Mouse (Mus musculus) gastrocnemius, adult 2 months (tissue): ENCODE measurements around the gene Kpna4. TPM values are rescaled to one million over a fixed set of nuclear protein-coding genes. Genes with fewer than 3 reads are reported as not detected.

ENCODE experiments used
- DNase-seq: peaks from one replicate; pipeline ENCODE4 v3.0.0; 2022
- H3K27ac ChIP-seq: fragments of 200-600 bp; 2 replicates; pipeline ENCODE4 v1.8.1; 2022; ENCODE audit warnings: mild to moderate bottlenecking
- H3K4me3 ChIP-seq: fragments of 200-600 bp; 2 replicates; pipeline ENCODE4 v1.8.1; 2022; ENCODE audit warnings: mild to moderate bottlenecking, moderate library complexity
- CTCF ChIP-seq: fragments of 200-600 bp; IDR thresholded peaks from 2 replicates; pipeline ENCODE4 v1.8.1; 2022; ENCODE audit warnings: antibody characterized with exemption, mild to moderate bottlenecking, moderate library complexity
- intact Hi-C: fragments of 180-260 bp; cut with DNase I; formaldehyde crosslinking; loops from one replicate; pipeline ENCODE4 v1.15.1; 2025
- total RNA-seq, 2 experiments: library from RNA; stranded (reverse); gene quantifications; 2 replicates each; pipeline ENCODE4 v1.2.3; 2021

Kpna4 gene
- total RNA-seq, 2 experiments from 2014 or later: 119 TPM

GRCm38 (mm10) chr3:69140851-69141250 lies 13.9 kb upstream of the Kpna4 start:
- H3K4me3 ChIP-seq: no peak overlapping the region
- TF ChIP-seq CTCF: no peak
- H3K27ac ChIP-seq: no peak overlapping the region
- no peak for DNase-seq
- intact Hi-C loops: no loop called here

GRCm38 (mm10) chr3:69136059-69136458 lies 9.1 kb upstream of the Kpna4 start:
- Histone ChIP-seq H3K4me3 (no peak overlapping the region), H3K27ac (no peak overlapping the region)
- intact Hi-C loops: no loop called here
- no peak for DNase-seq
- TF ChIP-seq CTCF: no peak

- intact Hi-C loops: no loop called here
- Histone ChIP-seq H3K4me3 (no peak overlapping the region), H3K27ac (no peak overlapping the region)
- DNase-seq: no peak
- TF ChIP-seq CTCF: no peak
Measured at GRCm38 (mm10) chr3:69130973-69131372, 4.1 kb upstream of the Kpna4 start.

GRCm38 (mm10) chr3:69127693-69128092 lies 780 bp upstream of the Kpna4 start:
- Histone ChIP-seq H3K4me3 (peak overlapping the region; percentile 87), H3K27ac (peak overlapping the region; percentile 98)
- intact Hi-C loops: loop anchor here (5.0 kb wide), 2 partner anchors 75 to 595 kb away; partner anchors contain the start of gene Nmd3
- no peak for TF ChIP-seq CTCF
- DNase-seq: peak; percentile 31

GRCm38 (mm10) chr3:69127346-69127678 lies 399 bp upstream of the Kpna4 start:
- intact Hi-C loops: loop anchor here (5.0 kb wide), 2 partner anchors 75 to 595 kb away; partner anchors contain the start of gene Nmd3
- H3K4me3 ChIP-seq: peak overlapping the region; percentile 87
- no peak for TF ChIP-seq CTCF
- H3K27ac ChIP-seq: peak overlapping the region; percentile 98
- DNase-seq: no peak

GRCm38 (mm10) chr3:69125891-69126508 lies 913 bp downstream of the Kpna4 start:
- H3K27ac ChIP-seq: peak overlapping the region; percentile 98
- intact Hi-C loops: loop anchor here (5.0 kb wide), 2 partner anchors 76 to 596 kb away; partner anchors contain the start of gene Nmd3
- TF ChIP-seq CTCF: peak; percentile 22; the same call in 1 of the 2 replicates
- no peak for DNase-seq
- peak overlapping the region; percentile 87 for H3K4me3 ChIP-seq

- TF ChIP-seq CTCF: no peak
- Histone ChIP-seq H3K27ac (peak overlapping the region; percentile 98), H3K4me3 (peak overlapping the region; percentile 87)
- DNase-seq: no peak
- intact Hi-C loops: loop anchor here (5.0 kb wide), 2 partner anchors 77 to 597 kb away; partner anchors contain the start of gene Nmd3
Measured at GRCm38 (mm10) chr3:69125461-69125860, 1.5 kb downstream of the Kpna4 start.

GRCm38 (mm10) chr3:69118827-69119226 lies 8.1 kb downstream of the Kpna4 start:
- H3K4me3 ChIP-seq: peak overlapping the region; percentile 20; the same call in 1 of the 2 replicates
- peak overlapping the region; percentile 84 for H3K27ac ChIP-seq
- intact Hi-C loops: no loop called here
- no peak for DNase-seq
- no peak for TF ChIP-seq CTCF

- intact Hi-C loops: no loop called here
- H3K27ac ChIP-seq: peak overlapping the region; percentile 12; the same call in 1 of the 2 replicates
- no peak overlapping the region for H3K4me3 ChIP-seq
- DNase-seq: no peak
- no peak for TF ChIP-seq CTCF
Measured at GRCm38 (mm10) chr3:69114760-69115159, 12.2 kb downstream of the Kpna4 start.

- no peak for DNase-seq
- no peak overlapping the region for H3K4me3 ChIP-seq
- no peak for TF ChIP-seq CTCF
- peak overlapping the region; percentile 12; the same call in 1 of the 2 replicates for H3K27ac ChIP-seq
- intact Hi-C loops: no loop called here
Measured at GRCm38 (mm10) chr3:69113956-69114355, 13.0 kb downstream of the Kpna4 start.

- intact Hi-C loops: no loop called here
- DNase-seq: no peak
- TF ChIP-seq CTCF: no peak
- Histone ChIP-seq H3K4me3 (no peak overlapping the region), H3K27ac (no peak overlapping the region)
Measured at GRCm38 (mm10) chr3:69109079-69109478, 17.8 kb downstream of the Kpna4 start.

- no peak for DNase-seq
- no peak overlapping the region for H3K27ac ChIP-seq
- intact Hi-C loops: no loop called here
- H3K4me3 ChIP-seq: no peak overlapping the region
- no peak for TF ChIP-seq CTCF
Measured at GRCm38 (mm10) chr3:69094456-69094855, 32.5 kb downstream of the Kpna4 start.

GRCm38 (mm10) chr3:69064005-69064404 lies 62.9 kb downstream of the Kpna4 start:
- no peak overlapping the region for H3K27ac ChIP-seq
- DNase-seq: no peak
- TF ChIP-seq CTCF: peak; percentile 71
- H3K4me3 ChIP-seq: no peak overlapping the region
- intact Hi-C loops: no loop called here

GRCm38 (mm10) chr3:69062764-69063163 lies 64.1 kb downstream of the Kpna4 start:
- no peak overlapping the region for H3K4me3 ChIP-seq
- intact Hi-C loops: no loop called here
- H3K27ac ChIP-seq: no peak overlapping the region
- no peak for TF ChIP-seq CTCF
- DNase-seq: no peak
